ENCODE assay signal across 9 mouse cellular contexts in genomic region chr1:133800512-133800911, GRCm38 (mm10). TPM values are rescaled to one million over a fixed set of nuclear protein-coding genes. Genes with fewer than 3 reads are reported as not detected.
DNase-seq lines count a peak whose midpoint lies in the region; ATAC-seq and TF ChIP-seq lines count a peak whose summit lies in the region.
"Had no signal": no experiment of that assay in that cellular context is flagged by ENCODE, and none has a peak within 500 bp of the region (broad histone marks: within the 10 kb centered on the region; RNA-seq: fewer than 3 reads in every experiment).

No protein-coding gene starts in this region.

- DNase-seq in heart, embryonic 10.5 days (ENCODE audit: low spot score): peak; percentile 81
- no peak for DNase-seq in heart, adult 11 months
- DNase-seq in layer of hippocampus, postnatal 25 days (ENCODE audit: extremely low spot score in 1 of 2, low spot score in 1 of 2): no peak

- peak overlapping the region; percentile 93 for H3K4me2 ChIP-seq in embryonic facial prominence, embryonic 12.5 days (replicated peaks)
- peak overlapping the region; percentile 93 for H3K4me2 ChIP-seq in intestine, embryonic 16.5 days (ENCODE audit: low read depth, low read length)
- H3K4me2 ChIP-seq in neural tube, embryonic 15.5 days: peak overlapping the region; percentile 91

- H3K4me3 ChIP-seq in heart, embryonic 10.5 days: peak overlapping the region; percentile 80
- peak overlapping the region; percentile 30 for H3K4me3 ChIP-seq in C2C12 (ENCODE audit: insufficient read depth, poor library complexity, severe bottlenecking)
- peak overlapping the region; percentile 62 for H3K4me3 ChIP-seq in embryonic facial prominence, embryonic 12.5 days
- peak overlapping the region; percentile 70 for H3K4me3 ChIP-seq in intestine, embryonic 16.5 days (ENCODE audit: low read length)
- peak overlapping the region; percentile 58 for H3K4me3 ChIP-seq in neural tube, embryonic 15.5 days (replicated peaks)

- under 1% methylated on average over 16 of the region's 16 CpGs for WGBS in heart, embryonic 10.5 days
- 0% methylated on average over 16 of the region's 16 CpGs for WGBS in embryonic facial prominence, embryonic 12.5 days
- 0% methylated on average over 16 of the region's 16 CpGs for WGBS in intestine, embryonic 16.5 days
- WGBS in neural tube, embryonic 15.5 days: under 1% methylated on average over 16 of the region's 16 CpGs

- peak overlapping the region; percentile 54 for H3K9ac ChIP-seq in embryonic facial prominence, embryonic 12.5 days
- peak overlapping the region; percentile 73 for H3K9ac ChIP-seq in intestine, embryonic 16.5 days (ENCODE audit: low read depth, low read length)
- peak overlapping the region; percentile 61 for H3K9ac ChIP-seq in neural tube, embryonic 15.5 days (replicated peaks)

- no peaks in the 10 kb centered on the region for H3K79me3 ChIP-seq in C2C12 (ENCODE audit: low read depth)

- peaks cover 64% of the 10 kb centered on the region for H3K4me1 ChIP-seq in heart, embryonic 10.5 days
- H3K4me1 ChIP-seq in embryonic facial prominence, embryonic 12.5 days: peaks cover 27% of the 10 kb centered on the region
- H3K4me1 ChIP-seq in intestine, embryonic 16.5 days (ENCODE audit: control insufficient read depth, insufficient read depth, low read length): peaks cover 32% of the 10 kb centered on the region
- peaks cover 39% of the 10 kb centered on the region for H3K4me1 ChIP-seq in neural tube, embryonic 15.5 days

- H3K27me3 ChIP-seq in heart, embryonic 10.5 days (ENCODE audit: insufficient read depth, poor library complexity, severe bottlenecking): no peaks in the 10 kb centered on the region
- H3K27me3 ChIP-seq in C2C12 (ENCODE audit: control insufficient read depth, insufficient read depth, insufficient read length): no peaks in the 10 kb centered on the region
- no peaks in the 10 kb centered on the region for H3K27me3 ChIP-seq in embryonic facial prominence, embryonic 12.5 days
- H3K27me3 ChIP-seq in intestine, embryonic 16.5 days (replicated peaks; ENCODE audit: control insufficient read depth, insufficient read depth, low read length): no peaks in the 10 kb centered on the region
- no peaks in the 10 kb centered on the region; the same call in 1 of the 2 replicates for H3K27me3 ChIP-seq in neural tube, embryonic 15.5 days (replicated peaks)
- H3K27me3 ChIP-seq: Patski had no signal

- peak overlapping the region; percentile 75 for H3ac ChIP-seq in C2C12 (ENCODE audit: control insufficient read depth, insufficient read length, low read depth)

- peak overlapping the region; percentile 87 for H3K27ac ChIP-seq in heart, embryonic 10.5 days
- H3K27ac ChIP-seq in embryonic facial prominence, embryonic 12.5 days: peak overlapping the region; percentile 69
- H3K27ac ChIP-seq in intestine, embryonic 16.5 days (ENCODE audit: low read length): peak overlapping the region; percentile 57
- H3K27ac ChIP-seq in neural tube, embryonic 15.5 days (replicated peaks): peak overlapping the region; percentile 56

- H3K9me3 ChIP-seq in heart, embryonic 10.5 days: no peaks in the 10 kb centered on the region
- no peaks in the 10 kb centered on the region for H3K9me3 ChIP-seq in embryonic facial prominence, embryonic 12.5 days
- no peaks in the 10 kb centered on the region for H3K9me3 ChIP-seq in intestine, embryonic 16.5 days (ENCODE audit: control insufficient read depth, low read length)
- no peaks in the 10 kb centered on the region for H3K9me3 ChIP-seq in neural tube, embryonic 15.5 days (replicated peaks)

- no peaks in the 10 kb centered on the region for H3K79me2 ChIP-seq in C2C12 (ENCODE audit: control insufficient read depth, insufficient read depth)

- peak; percentile 12; the same call in 1 of the 2 replicates for ATAC-seq in embryonic facial prominence, embryonic 12.5 days (ENCODE audit: insufficient number of reproducible peaks, insufficient read depth, low FRiP score, low TSS enrichment)
- ATAC-seq in intestine, embryonic 16.5 days: peak; percentile 39
- ATAC-seq in neural tube, embryonic 15.5 days (ENCODE audit: low FRiP score): peak; percentile 58
- no peak for ATAC-seq in megakaryocyte progenitor cell, adult 5-6 weeks (replicated peaks; ENCODE audit: poor library complexity)

- TF ChIP-seq CTCF in C2C12 (IDR thresholded peaks at IDR 0.05; ENCODE audit: control insufficient read depth, insufficient read depth, insufficient read length): no peak

- H3K36me3 ChIP-seq in heart, embryonic 10.5 days: peaks cover 3% of the 10 kb centered on the region; the same call in 1 of the 2 replicates
- H3K36me3 ChIP-seq in C2C12 (ENCODE audit: control insufficient read depth, insufficient read depth): no peaks in the 10 kb centered on the region
- H3K36me3 ChIP-seq in embryonic facial prominence, embryonic 12.5 days: no peaks in the 10 kb centered on the region
- no peaks in the 10 kb centered on the region for H3K36me3 ChIP-seq in intestine, embryonic 16.5 days (ENCODE audit: control insufficient read depth, insufficient read depth, low read length)
- H3K36me3 ChIP-seq in neural tube, embryonic 15.5 days: no peaks in the 10 kb centered on the region

TF ChIP-seq in C2C12, 6 proteins besides CTCF, POLR2A, EP300 and RAD21:
- TF ChIP-seq CEBPB (IDR thresholded peaks at IDR 0.05; ENCODE audit: low read depth): no peak
- TF ChIP-seq MAX (IDR thresholded peaks at IDR 0.05): no peak
- no peak for TF ChIP-seq MYOG (IDR thresholded peaks at IDR 0.05; ENCODE audit: control insufficient read depth, extremely low read depth, insufficient read length)
- no peak for TF ChIP-seq MYOD1 (IDR thresholded peaks at IDR 0.05; ENCODE audit: control insufficient read depth, insufficient read length, low read depth)
- TF ChIP-seq FOSL1 (IDR thresholded peaks at IDR 0.05; ENCODE audit: insufficient read depth, low read length, poor library complexity, severe bottlenecking): no peak
- TF ChIP-seq USF1 (IDR thresholded peaks at IDR 0.05; ENCODE audit: low read depth): no peak

RNA-seq across cellular contexts. Expression of gene Atp2b4, which starts 0.3 kb away (rescaled TPM):
- 15.2 and 26.4 TPM in 2 replicates for polyA plus RNA-seq in heart, embryonic 10.5 days (2016; fragmentation: Nextera tagmentation; extraction: Ambion mirVana)
- 3.0 TPM for polyA plus RNA-seq in C2C12 (2012; fragmentation: generic; extraction: Trizol)
- 14.1 and 15.0 TPM in 2 replicates for polyA plus RNA-seq in embryonic facial prominence, embryonic 12.5 days (2016; fragmentation: Nextera tagmentation; extraction: Ambion mirVana)
- 14.8 and 14.9 TPM in 2 replicates for polyA plus RNA-seq in intestine, embryonic 16.5 days (2015; fragmentation: Nextera tagmentation; extraction: Ambion mirVana)
- 13.6 and 17.1 TPM in 2 replicates for polyA plus RNA-seq in neural tube, embryonic 15.5 days (2015; fragmentation: Nextera tagmentation; extraction: Ambion mirVana)
- 10 to 100 TPM; 67.6 to 79.3 TPM for total RNA-seq in layer of hippocampus, postnatal 25 days (2021)
- total RNA-seq in megakaryocyte progenitor cell, adult 5-6 weeks (2015): 33.6 and 40.5 TPM in 2 replicates
- total RNA-seq in megakaryocyte progenitor cell, adult 5-6 weeks (2017): 30.7 and 34.7 TPM in 2 replicates

Comparison
In these comparisons a context has a peak if more than half of its experiments do, and no peak if none do; other contexts are left out.
1. H3K4me3 ChIP-seq: peak in every context shown above with its lines; median percentile 80 in heart, embryonic 10.5 days; 70 in intestine, embryonic 16.5 days; 62 in embryonic facial prominence, embryonic 12.5 days; 58 in neural tube, embryonic 15.5 days; 30 in C2C12.